ENCODE assay signal across 8 mouse cellular contexts in genomic region chr8:108406716-108407494, GRCm38 (mm10).
DNase-seq lines count a peak whose midpoint lies in the region; ATAC-seq lines count a peak whose summit lies in the region.

No protein-coding gene starts in this region.

- no peak for DNase-seq in limb, embryonic 11.5 days (ENCODE audit: low spot score)
- no peak for DNase-seq in limb, embryonic 10.5 days (ENCODE audit: low spot score)
- DNase-seq in right cerebral cortex, postnatal 25 days = peak; percentile 35
- DNase-seq in adrenal gland, postnatal 10 days = no peak
- no peak for DNase-seq in kidney, adult 8-10 months

- H3K27me3 ChIP-seq in limb, embryonic 11.5 days (ENCODE audit: control insufficient read depth, insufficient read depth, low read length) = no peaks in the 10 kb centered on the region
- H3K27me3 ChIP-seq in limb, embryonic 10.5 days (ENCODE audit: low read depth, poor library complexity, severe bottlenecking) = no peaks in the 10 kb centered on the region
- no peaks in the 10 kb centered on the region for H3K27me3 ChIP-seq in limb, embryonic 15.5 days
- H3K27me3 ChIP-seq in kidney, embryonic 16.5 days (ENCODE audit: insufficient read depth, low read length) = no peaks in the 10 kb centered on the region

- no peaks in the 10 kb centered on the region for H3K9me3 ChIP-seq in limb, embryonic 11.5 days (ENCODE audit: control insufficient read depth, low read length)
- H3K9me3 ChIP-seq in limb, embryonic 10.5 days (replicated peaks) = no peaks in the 10 kb centered on the region
- H3K9me3 ChIP-seq in limb, embryonic 15.5 days = no peaks in the 10 kb centered on the region
- H3K9me3 ChIP-seq in kidney, embryonic 16.5 days (ENCODE audit: low read length) = no peaks in the 10 kb centered on the region

- H3K9ac ChIP-seq in limb, embryonic 11.5 days (ENCODE audit: low read length) = peak overlapping the region; percentile 30; the same call in 1 of the 2 replicates
- no peak overlapping the region for H3K9ac ChIP-seq in limb, embryonic 15.5 days
- no peak overlapping the region for H3K9ac ChIP-seq in kidney, embryonic 16.5 days (replicated peaks; ENCODE audit: low read length)

- no peak for ATAC-seq in limb, embryonic 11.5 days (ENCODE audit: insufficient number of reproducible peaks, low FRiP score, low TSS enrichment, low read depth)
- 0 out of 2 replicates have a peak, but pooled peaks have one; percentile 20 for ATAC-seq in granulocyte monocyte progenitor cell, adult 5-6 weeks (replicated peaks; ENCODE audit: poor library complexity, severe bottlenecking)
- no peak for ATAC-seq in limb, embryonic 15.5 days (ENCODE audit: insufficient number of reproducible peaks, low FRiP score, low TSS enrichment, low read depth)
- no peak for ATAC-seq in kidney, embryonic 16.5 days (ENCODE audit: low FRiP score, low TSS enrichment)

- H3K4me2 ChIP-seq in limb, embryonic 11.5 days (ENCODE audit: low read depth, severe bottlenecking) = no peak overlapping the region
- 0 out of 2 replicates have a peak overlapping the region, but pooled peaks have one; percentile 5 for H3K4me2 ChIP-seq in limb, embryonic 15.5 days
- no peak overlapping the region for H3K4me2 ChIP-seq in kidney, embryonic 16.5 days (replicated peaks; ENCODE audit: low read depth, low read length)

- H3K4me1 ChIP-seq in limb, embryonic 11.5 days (ENCODE audit: control insufficient read depth, insufficient read depth, low read length) = no peaks in the 10 kb centered on the region
- H3K4me1 ChIP-seq in limb, embryonic 10.5 days = peaks cover 18% of the 10 kb centered on the region
- peaks cover 9% of the 10 kb centered on the region for H3K4me1 ChIP-seq in limb, embryonic 15.5 days
- H3K4me1 ChIP-seq in kidney, embryonic 16.5 days (ENCODE audit: insufficient read depth, low read length) = no peaks in the 10 kb centered on the region

- no peaks in the 10 kb centered on the region for H3K36me3 ChIP-seq in limb, embryonic 11.5 days (ENCODE audit: control insufficient read depth, insufficient read depth, low read length)
- H3K36me3 ChIP-seq in limb, embryonic 10.5 days = no peaks in the 10 kb centered on the region
- H3K36me3 ChIP-seq in limb, embryonic 15.5 days = no peaks in the 10 kb centered on the region
- H3K36me3 ChIP-seq in kidney, embryonic 16.5 days (ENCODE audit: insufficient read depth, low read length) = no peaks in the 10 kb centered on the region

- H3K27ac ChIP-seq in limb, embryonic 11.5 days (replicated peaks; ENCODE audit: low read depth, low read length) = no peak overlapping the region
- no peak overlapping the region for H3K27ac ChIP-seq in limb, embryonic 10.5 days
- H3K27ac ChIP-seq in limb, embryonic 15.5 days = no peak overlapping the region
- H3K27ac ChIP-seq in kidney, embryonic 16.5 days (ENCODE audit: low read length) = no peak overlapping the region

- H3K4me3 ChIP-seq in limb, embryonic 11.5 days (ENCODE audit: low read depth, low read length) = no peak overlapping the region
- H3K4me3 ChIP-seq in limb, embryonic 10.5 days = no peak overlapping the region
- H3K4me3 ChIP-seq in limb, embryonic 15.5 days = no peak overlapping the region
- no peak overlapping the region for H3K4me3 ChIP-seq in kidney, embryonic 16.5 days (ENCODE audit: low read length)

- 69% methylated on average over 25 of the region's 25 CpGs for WGBS in limb, embryonic 11.5 days
- 71% methylated on average over 25 of the region's 25 CpGs for WGBS in limb, embryonic 10.5 days
- WGBS in limb, embryonic 15.5 days = 41% methylated on average over 25 of the region's 25 CpGs
- WGBS in kidney, embryonic 16.5 days = 69% methylated on average over 25 of the region's 25 CpGs
